Mouse (Mus musculus) neural tube, embryonic 14.5 days (tissue): ENCODE data around the gene Elp1. TPM values are rescaled to one million over a fixed set of nuclear protein-coding genes. Genes with fewer than 3 reads are reported as not detected.

ENCODE experiments used
- ATAC-seq: fragments of 200-750 bp; cut with Nextera tagmentation; 2 replicates; pipeline ENCODE4 v1.8.0; 2017; ENCODE audit warnings: low read depth, mild to moderate bottlenecking, moderate TSS enrichment, moderate library complexity
- H3K27ac ChIP-seq: fragments of 300-500 bp; sonication (generic); 2 replicates; pipeline ENCODE4 v1.5.1; 2014; ENCODE audit warnings: low read depth, mild to moderate bottlenecking, control low read depth, low read length, moderate library complexity, mixed read lengths
- H3K27me3 ChIP-seq: fragments of 300-500 bp; sonication (generic); 2 replicates; pipeline ENCODE4 v1.6.1; 2014; ENCODE audit warnings: low read length; ENCODE audit not compliant: control insufficient read depth, insufficient read depth
- H3K36me3 ChIP-seq: fragments of 300-500 bp; sonication (generic); 2 replicates; pipeline ENCODE4 v1.6.1; 2014; ENCODE audit warnings: low read length, mixed read lengths; ENCODE audit not compliant: control insufficient read depth, insufficient read depth
- H3K4me1 ChIP-seq: fragments of 300-500 bp; sonication (generic); 2 replicates; pipeline ENCODE4 v1.6.1; 2014; ENCODE audit warnings: low read length; ENCODE audit not compliant: control insufficient read depth, insufficient read depth
- H3K4me2 ChIP-seq: fragments of 300-500 bp; sonication (generic); 2 replicates; pipeline ENCODE4 v1.6.1; 2014; ENCODE audit warnings: mild to moderate bottlenecking, low read depth, low read length, control low read depth
- H3K4me3 ChIP-seq: fragments of 300-500 bp; sonication (generic); 2 replicates; pipeline ENCODE4 v1.5.1; 2014; ENCODE audit warnings: low read depth, low read length, control low read depth, mixed read lengths
- H3K9ac ChIP-seq: fragments of 300-500 bp; sonication (generic); replicated peaks from 2 replicates; pipeline ENCODE4 v1.6.1; 2014; ENCODE audit warnings: low read depth, mild to moderate bottlenecking, control low read depth, low read length, mixed read lengths
- H3K9me3 ChIP-seq: fragments of 300-500 bp; sonication (generic); 2 replicates; pipeline ENCODE4 v1.6.1; 2016; ENCODE audit warnings: low read length; ENCODE audit not compliant: control insufficient read depth
- WGBS: fragments of 180-500 bp; shearing (Covaris S2); extraction: QIAGEN DNeasy Blood & Tissue Kit; methylation state at CpG from one replicate; pipeline ENCODE4 v1.1.7; 2014; 5-methylcytosine and 5-hydroxymethylcytosine counted together
- polyA plus RNA-seq: library from polyadenylated mRNA; unstranded; fragments of >200 nt; fragmentation: Nextera tagmentation; extraction: Ambion mirVana; gene quantifications from 2 replicates; pipeline ENCODE4 v1.2.1, GENCODE M21; 2014

Gene Elp1
- polyA plus RNA-seq, 1 experiment from 2014 or later, result 76.9 TPM

- ATAC-seq, result no peak
- Histone ChIP-seq H3K4me3 (no peak overlapping the region), H3K27me3 (no peaks in the 10 kb centered on the region), H3K9ac (no peak overlapping the region), H3K27ac (no peak overlapping the region), H3K9me3 (no peaks in the 10 kb centered on the region), H3K36me3 (peaks cover 75% of the 10 kb centered on the region), H3K4me2 (no peak overlapping the region), H3K4me1 (no peaks in the 10 kb centered on the region)
- 96% methylated on average over 5 of the region's 5 CpGs for WGBS
Measured at GRCm38 (mm10) chr4:56756021-56756420, 46.1 kb downstream of the Elp1 start.

GRCm38 (mm10) chr4:56747456-56747855, 54.7 kb downstream of the Elp1 start:
- WGBS, result 97% methylated on average over 9 of the region's 9 CpGs
- no peak overlapping the region for H3K4me2 ChIP-seq
- H3K36me3 ChIP-seq, result peaks cover 34% of the 10 kb centered on the region
- no peak overlapping the region for H3K9ac ChIP-seq
- ATAC-seq, result no peak
- no peaks in the 10 kb centered on the region for H3K9me3 ChIP-seq
- no peak overlapping the region for H3K27ac ChIP-seq
- no peaks in the 10 kb centered on the region for H3K4me1 ChIP-seq
- H3K27me3 ChIP-seq, result no peaks in the 10 kb centered on the region
- H3K4me3 ChIP-seq, result no peak overlapping the region

DNA sequence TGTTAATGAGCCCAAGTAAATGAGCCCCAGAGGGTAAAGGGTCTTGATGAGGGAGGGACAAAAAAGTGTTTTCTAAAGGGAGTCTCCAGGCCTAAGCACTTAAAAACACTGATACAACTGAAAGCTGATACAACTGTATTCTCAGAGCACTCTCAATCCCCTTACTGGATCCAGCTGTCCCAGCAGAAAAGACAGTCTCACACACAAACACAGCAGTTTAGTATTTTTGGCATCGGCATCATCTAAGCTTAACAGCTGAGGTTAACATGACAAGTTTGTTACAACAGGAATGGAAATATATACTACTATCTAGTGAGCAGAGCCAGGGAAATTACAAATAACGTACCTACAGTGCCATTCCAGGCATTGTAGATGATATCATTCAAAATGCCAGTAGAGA, 55.8 kb downstream of the Elp1 start:
- Histone ChIP-seq H3K4me3 (no peak overlapping the region), H3K9ac (no peak overlapping the region), H3K4me1 (no peaks in the 10 kb centered on the region), H3K27ac (no peak overlapping the region), H3K9me3 (no peaks in the 10 kb centered on the region), H3K27me3 (no peaks in the 10 kb centered on the region), H3K36me3 (peaks cover 25% of the 10 kb centered on the region), H3K4me2 (no peak overlapping the region)
- ATAC-seq, result no peak
- 97% methylated on average over 2 of the region's 2 CpGs for WGBS

DNA sequence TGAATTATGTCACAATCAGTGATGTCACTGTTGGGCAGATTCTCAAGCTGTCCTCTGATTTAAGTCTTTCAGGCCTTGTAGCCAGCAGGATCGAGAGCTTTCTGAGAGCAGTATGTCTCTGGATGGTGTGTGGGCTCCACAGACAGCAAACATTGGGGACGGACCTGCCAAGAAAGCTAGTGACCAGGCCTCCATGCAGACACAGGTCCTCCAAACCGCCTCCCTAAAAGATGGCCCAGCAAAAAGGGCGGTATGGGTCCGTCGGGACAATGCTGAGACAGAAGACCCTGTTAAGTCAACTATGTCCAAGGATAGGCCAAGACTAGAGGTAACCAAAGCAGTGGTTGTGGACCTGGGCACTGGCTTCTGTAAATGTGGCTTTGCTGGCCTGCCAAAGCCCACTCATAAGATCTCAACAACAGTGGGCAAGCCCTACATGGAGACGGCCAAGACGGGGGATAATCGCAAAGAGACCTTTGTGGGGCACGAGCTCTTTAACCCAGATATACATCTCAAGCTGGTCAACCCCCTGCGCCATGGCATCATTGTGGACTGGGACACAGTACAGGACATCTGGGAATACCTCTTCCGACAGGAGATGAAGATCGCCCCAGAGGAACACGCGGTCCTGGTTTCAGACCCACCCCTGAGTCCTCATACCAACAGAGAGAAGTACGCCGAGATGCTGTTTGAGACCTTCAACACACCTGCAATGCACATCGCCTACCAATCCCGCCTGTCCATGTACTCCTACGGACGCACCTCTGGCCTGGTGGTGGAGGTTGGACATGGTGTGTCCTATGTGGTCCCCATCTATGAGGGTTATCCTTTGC, 58.6 kb downstream of the Elp1 start, which contains the start of gene Actl7a:
Gene Actl7a (plus strand): TSS at position 51 of the 833 bp plus-strand sequence.
- peaks cover 7% of the 10 kb centered on the region for H3K36me3 ChIP-seq
- no peak within 1 kb of the TSS for H3K9ac ChIP-seq
- H3K4me3 ChIP-seq, result no peak within 1 kb of the TSS
- ATAC-seq, result no peak
- no peaks in the 10 kb centered on the region for H3K27me3 ChIP-seq
- no peaks in the 10 kb centered on the region for H3K9me3 ChIP-seq
- no peaks in the 10 kb centered on the region for H3K4me1 ChIP-seq
- H3K27ac ChIP-seq, result no peak within 1 kb of the TSS
- 96% methylated on average over 21 of the region's 21 CpGs for WGBS
- no peak within 1 kb of the TSS for H3K4me2 ChIP-seq

DNA sequence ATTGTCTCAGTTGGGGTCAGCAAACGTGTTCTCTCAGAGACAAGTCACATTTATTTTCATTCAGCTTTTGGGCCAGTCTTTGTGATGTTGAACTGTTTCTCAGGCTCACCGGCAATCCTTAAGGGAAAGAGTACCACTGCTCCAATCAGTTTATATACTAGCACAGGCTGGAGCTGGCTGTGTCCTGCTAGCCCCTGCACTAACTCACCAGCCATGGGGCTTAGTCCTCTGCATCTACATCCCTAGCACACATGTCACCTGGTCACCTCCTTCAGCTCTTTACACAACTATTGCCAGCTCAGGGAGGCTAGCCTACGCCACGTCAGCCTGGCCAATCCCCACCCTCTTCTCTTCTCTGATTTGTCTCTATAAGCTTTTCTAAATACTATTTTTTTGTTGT, 59.4 kb downstream of the Elp1 start:
- H3K36me3 ChIP-seq, result peaks cover 5% of the 10 kb centered on the region; the same call in 1 of the 2 replicates
- H3K4me2 ChIP-seq, result no peak overlapping the region
- H3K27me3 ChIP-seq, result no peaks in the 10 kb centered on the region
- no peak for ATAC-seq
- WGBS, result 86% methylated on average over 4 of the region's 4 CpGs
- no peaks in the 10 kb centered on the region for H3K9me3 ChIP-seq
- H3K4me3 ChIP-seq, result no peak overlapping the region
- no peak overlapping the region for H3K27ac ChIP-seq
- H3K4me1 ChIP-seq, result no peaks in the 10 kb centered on the region
- H3K9ac ChIP-seq, result no peak overlapping the region

- H3K4me3 ChIP-seq, result no peak within 1 kb of the TSS
- H3K27me3 ChIP-seq, result no peaks in the 10 kb centered on the region
- no peaks in the 10 kb centered on the region for H3K9me3 ChIP-seq
- H3K9ac ChIP-seq, result no peak within 1 kb of the TSS
- no peaks in the 10 kb centered on the region for H3K4me1 ChIP-seq
- H3K27ac ChIP-seq, result no peak within 1 kb of the TSS
- no peak within 1 kb of the TSS for H3K4me2 ChIP-seq
- WGBS, result 96% methylated on average over 13 of the region's 13 CpGs
- no peak for ATAC-seq
- H3K36me3 ChIP-seq, result no peaks in the 10 kb centered on the region; the same call in 1 of the 2 replicates
Measured at GRCm38 (mm10) chr4:56741041-56741493, 61.1 kb downstream of the Elp1 start, which contains the start of gene Actl7b. Actl7b (minus strand) TSS chr4:56741443.

DNA sequence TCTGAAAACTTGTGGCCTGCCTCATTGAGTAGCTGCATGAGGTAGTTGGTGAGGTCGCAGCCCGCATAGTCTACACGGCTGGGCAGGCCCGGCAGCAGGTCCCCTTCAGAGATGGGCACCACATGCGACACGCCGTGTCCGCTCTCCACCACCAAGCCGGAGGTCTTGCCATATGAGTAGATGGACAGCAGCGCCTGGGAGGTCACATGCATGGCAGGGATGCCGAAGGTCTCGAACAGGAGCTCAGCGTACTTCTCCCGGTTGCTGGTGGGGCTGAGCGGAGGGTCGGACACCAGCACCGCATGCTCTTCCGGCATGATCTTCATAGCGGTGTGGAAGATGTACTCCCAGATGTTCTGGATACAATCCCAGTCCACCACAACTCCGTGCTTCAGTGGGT, 61.5 kb downstream of the Elp1 start:
- Histone ChIP-seq H3K9ac (no peak overlapping the region), H3K36me3 (no peaks in the 10 kb centered on the region), H3K4me3 (no peak overlapping the region), H3K4me1 (no peaks in the 10 kb centered on the region), H3K27me3 (no peaks in the 10 kb centered on the region), H3K9me3 (no peaks in the 10 kb centered on the region), H3K27ac (no peak overlapping the region), H3K4me2 (no peak overlapping the region)
- WGBS, result 96% methylated on average over 20 of the region's 20 CpGs
- ATAC-seq, result no peak

GRCm38 (mm10) chr4:56740020-56740485, 62.1 kb downstream of the Elp1 start, which contains the start of gene Gm26657:
Gm26657 (plus strand) TSS chr4:56740070.
- Histone ChIP-seq H3K4me1 (no peaks in the 10 kb centered on the region), H3K36me3 (no peaks in the 10 kb centered on the region), H3K27ac (no peak within 1 kb of the TSS), H3K4me3 (no peak within 1 kb of the TSS), H3K27me3 (no peaks in the 10 kb centered on the region), H3K4me2 (no peak within 1 kb of the TSS), H3K9ac (no peak within 1 kb of the TSS), H3K9me3 (no peaks in the 10 kb centered on the region)
- WGBS, result 89% methylated on average over 18 of the region's 18 CpGs
- ATAC-seq, result no peak

- H3K9ac ChIP-seq, result no peak overlapping the region
- no peak overlapping the region for H3K4me2 ChIP-seq
- H3K36me3 ChIP-seq, result no peaks in the 10 kb centered on the region
- ATAC-seq, result no peak
- no peak overlapping the region for H3K4me3 ChIP-seq
- no peaks in the 10 kb centered on the region for H3K4me1 ChIP-seq
- WGBS, result 61% methylated on average over 8 of the region's 8 CpGs
- H3K27ac ChIP-seq, result no peak overlapping the region
- no peaks in the 10 kb centered on the region for H3K27me3 ChIP-seq
- H3K9me3 ChIP-seq, result no peaks in the 10 kb centered on the region
Measured at GRCm38 (mm10) chr4:56725839-56726238, 76.3 kb downstream of the Elp1 start.
